Mouse (Mus musculus) heart, postnatal 10 days (tissue): Measurements from ENCODE around the gene Gnb5. TPM values are rescaled to one million over a fixed set of nuclear protein-coding genes. Genes with fewer than 3 reads are reported as not detected.
"Not testable (repeated sequence)": the region's sequence is repeated elsewhere in the genome, so short reads cannot be mapped to it uniquely, and the experiment has no call there.

Source experiments
- DNase-seq, 2 experiments: peaks; one replicate each; pipeline ENCODE4 v3.0.0; 2021
- intact Hi-C: fragments of 180-260 bp; cut with DNase I; formaldehyde crosslinking; loops from one replicate; pipeline ENCODE4 v1.15.1; 2025
- total RNA-seq, 2 experiments: library from RNA; stranded (reverse); gene quantifications; 2 replicates each; pipeline ENCODE4 v1.2.3; 2021

Gnb5 gene
- total RNA-seq, 2 experiments from 2014 or later = 32.8 to 33.3 TPM

DNA sequence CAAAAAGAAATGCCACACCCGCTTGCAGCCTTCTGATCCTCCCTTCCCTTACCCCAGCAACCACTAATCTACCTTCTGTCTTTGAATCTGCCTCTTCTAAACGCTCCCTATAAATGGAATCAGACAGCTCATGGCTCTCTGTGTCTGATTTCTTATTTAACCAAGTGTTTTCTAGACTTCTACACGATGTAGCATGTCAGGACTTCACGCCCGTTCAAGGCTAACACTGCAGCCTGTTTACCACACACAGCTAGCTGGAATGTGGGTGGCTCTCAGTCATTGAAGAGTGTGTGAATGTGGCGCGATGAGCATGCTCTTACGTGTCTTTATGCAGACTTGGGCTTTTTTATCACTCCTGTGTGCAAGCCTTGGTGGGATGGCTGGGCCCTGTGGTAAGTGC is 47.0 kb downstream of the Gnb5 start:
- DNase-seq = no peak
- intact Hi-C loops = no loop called here

DNA sequence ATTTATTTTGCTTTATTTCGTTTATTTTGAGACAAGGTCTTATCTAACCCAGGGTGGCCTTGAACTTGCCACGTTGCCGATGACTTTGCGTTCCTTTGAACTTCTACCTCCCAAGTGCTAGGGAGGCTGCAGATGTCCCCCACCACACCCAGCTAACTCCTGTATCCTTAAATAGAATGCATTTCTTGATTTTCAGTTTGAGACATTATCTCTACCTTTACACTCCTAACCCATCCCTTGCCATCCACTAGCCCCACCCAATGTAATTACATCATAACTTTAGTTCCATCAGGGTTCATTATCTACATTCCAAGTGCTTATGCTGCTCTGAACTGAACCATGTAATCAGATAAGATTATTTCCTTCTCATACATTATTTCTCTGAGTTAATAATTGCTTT is 49.7 kb downstream of the Gnb5 start:
- intact Hi-C loops = no loop called here
- no peak for DNase-seq

DNA sequence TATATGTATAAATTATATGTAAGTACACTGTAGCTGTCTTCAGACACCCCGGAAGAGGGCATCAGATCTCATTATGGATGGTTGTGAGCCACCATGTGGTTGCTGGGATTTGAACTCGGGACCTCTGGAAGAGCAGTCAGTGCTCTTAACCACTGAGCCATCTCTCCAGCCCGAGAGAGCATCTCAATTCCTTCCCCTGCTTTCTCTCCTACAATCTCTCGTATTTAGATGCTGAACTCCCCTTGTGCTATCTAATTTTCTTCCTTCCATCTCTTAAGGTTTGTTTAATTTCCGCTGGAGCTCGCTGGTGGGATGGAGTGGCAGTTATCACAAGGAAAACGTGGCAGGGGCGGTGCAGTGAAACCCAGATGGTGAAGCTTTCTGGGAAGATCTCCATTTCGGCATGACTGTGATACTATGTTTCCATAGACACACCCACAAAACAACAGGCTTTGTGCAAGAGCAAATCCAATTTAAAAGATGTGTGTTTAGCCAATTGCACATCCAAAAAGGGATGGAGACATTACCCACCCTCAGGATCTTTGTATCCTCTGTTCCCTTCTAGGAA is 51.1 kb downstream of the Gnb5 start:
- DNase-seq = peak; percentile 5 to 15
- intact Hi-C loops = no loop called here

DNA sequence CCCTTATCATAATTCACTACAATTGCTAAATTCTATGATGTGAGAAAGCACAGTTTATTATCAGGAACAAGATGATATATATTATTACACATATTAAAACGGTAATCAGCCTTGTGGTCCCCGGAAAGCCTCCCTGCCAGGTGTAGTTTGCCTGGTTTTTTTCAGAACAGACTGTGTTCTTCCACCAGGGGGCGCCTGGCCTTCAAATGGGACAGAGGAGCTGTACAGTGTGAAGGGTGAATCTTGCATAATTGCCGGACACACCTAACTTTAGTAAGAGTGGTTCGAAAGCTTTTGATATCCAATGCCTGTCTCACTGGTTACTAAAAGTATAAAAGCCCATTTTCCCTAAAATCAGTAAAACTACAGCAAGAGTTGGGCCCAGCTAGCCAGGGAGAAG is 55.6 kb downstream of the Gnb5 start:
- intact Hi-C loops = loop anchor here (1.0 to 5.0 kb wide), 4 partner anchors 73 to 221 kb away; no protein-coding TSS in a partner anchor
- peak; percentile 79 to 92 for DNase-seq

DNA sequence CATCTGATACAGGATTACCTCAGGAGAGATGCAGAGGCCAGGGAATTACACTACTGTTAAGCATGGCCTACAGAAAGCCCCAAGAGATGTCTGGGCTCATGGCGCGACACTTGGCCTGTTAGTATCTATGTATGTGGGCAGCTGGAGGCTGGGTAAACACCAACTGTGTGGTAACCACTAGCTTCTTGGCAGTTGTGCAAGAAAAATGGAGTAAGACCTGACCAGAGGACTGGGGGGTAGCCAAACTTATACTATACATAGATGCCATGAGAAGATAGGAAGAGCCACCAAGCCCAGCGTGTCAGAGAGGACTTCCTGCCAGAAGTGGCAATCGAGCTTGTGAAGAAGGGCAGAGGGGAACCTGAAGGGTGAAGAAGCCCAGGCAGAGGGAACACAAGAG is 56.1 kb downstream of the Gnb5 start:
- DNase-seq = no peak
- intact Hi-C loops = loop anchor here (5.0 kb wide), 1 partner anchor 220 kb away; no protein-coding TSS in a partner anchor

DNA sequence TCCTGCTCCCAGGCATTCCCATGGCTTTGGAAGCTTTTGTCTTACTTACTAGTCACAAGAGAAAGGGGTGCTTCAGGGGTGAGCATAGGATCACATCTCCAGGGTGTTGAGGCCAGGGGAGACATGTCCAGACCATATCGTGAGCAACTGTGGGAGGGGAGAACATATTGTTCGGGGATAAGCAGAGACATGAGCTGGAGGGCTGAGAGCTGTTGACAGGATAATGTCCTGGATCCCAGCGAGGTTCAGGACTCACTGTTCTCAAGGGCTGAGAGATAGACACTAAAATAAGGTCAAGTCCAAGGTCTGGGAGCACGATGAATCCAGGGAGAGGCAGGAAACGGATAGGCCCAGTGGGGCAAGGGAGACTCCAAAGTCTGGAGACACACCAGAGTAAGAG is 56.9 kb downstream of the Gnb5 start:
- intact Hi-C loops = loop anchor here (5.0 kb wide), 1 partner anchor 219 kb away; no protein-coding TSS in a partner anchor
- peak in 1 of 2 experiments; percentile 7 for DNase-seq

DNA sequence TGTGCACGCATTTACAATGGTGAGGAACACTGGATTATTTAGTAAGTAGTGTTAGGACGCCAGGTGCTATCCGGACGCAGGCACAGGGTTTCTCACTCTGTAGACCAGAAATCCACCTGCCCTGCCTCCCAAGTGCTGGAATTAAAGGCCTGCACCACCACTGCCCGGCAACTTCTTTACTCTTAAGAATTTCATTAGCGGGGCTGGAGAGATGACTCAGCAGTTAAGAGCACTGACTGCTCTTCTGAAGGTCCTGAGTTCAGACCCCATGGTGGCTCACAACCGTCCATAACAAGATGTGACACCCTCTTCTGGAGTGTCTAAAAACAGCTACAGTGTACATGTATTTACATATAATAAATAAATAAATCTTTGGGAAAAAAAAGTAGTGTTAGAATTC is 57.6 kb downstream of the Gnb5 start:
- intact Hi-C loops = loop anchor here (5.0 kb wide), 1 partner anchor 219 kb away; no protein-coding TSS in a partner anchor
- not testable (repeated sequence) for DNase-seq

DNA sequence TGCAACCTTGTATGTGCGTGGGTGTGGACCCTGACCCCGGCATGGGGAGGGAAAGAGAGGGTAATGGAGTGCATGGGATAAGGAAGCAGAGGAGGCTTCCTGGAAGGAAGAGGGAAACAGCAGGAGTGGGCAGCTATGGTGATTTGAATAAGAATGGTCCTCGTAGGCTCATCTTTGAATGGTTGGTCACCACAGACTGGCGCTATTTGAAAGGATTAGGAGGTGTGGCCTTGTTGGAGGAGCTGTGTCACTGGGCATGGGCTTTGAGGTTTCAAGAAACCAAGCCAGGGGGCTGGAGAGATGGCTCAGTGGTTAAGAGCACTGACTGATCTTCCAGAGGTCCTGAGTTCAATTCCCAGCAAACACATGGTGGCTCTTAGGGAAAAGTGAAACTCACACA is 59.1 kb downstream of the Gnb5 start:
- intact Hi-C loops = no loop called here
- DNase-seq = no peak

DNA sequence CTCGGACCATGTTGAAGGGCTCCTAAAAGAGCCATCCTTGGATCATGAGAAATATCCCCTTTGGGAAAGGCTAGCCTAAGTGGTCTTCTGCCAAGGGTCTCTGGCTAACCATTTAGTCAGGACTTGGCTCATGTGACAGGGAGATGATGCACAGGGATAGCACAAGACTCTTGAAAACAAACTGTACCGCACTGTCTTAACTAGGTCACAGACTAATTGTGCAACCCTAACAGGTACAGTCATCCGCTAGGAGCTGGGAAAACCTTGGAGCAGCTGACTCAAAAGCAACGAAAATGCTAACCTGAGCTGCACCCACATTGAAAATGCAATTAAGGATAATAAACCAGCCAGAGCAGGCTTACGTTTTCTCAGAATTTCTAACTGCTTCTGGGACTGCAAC is 60.1 kb downstream of the Gnb5 start:
- DNase-seq = no peak
- intact Hi-C loops = no loop called here

DNA sequence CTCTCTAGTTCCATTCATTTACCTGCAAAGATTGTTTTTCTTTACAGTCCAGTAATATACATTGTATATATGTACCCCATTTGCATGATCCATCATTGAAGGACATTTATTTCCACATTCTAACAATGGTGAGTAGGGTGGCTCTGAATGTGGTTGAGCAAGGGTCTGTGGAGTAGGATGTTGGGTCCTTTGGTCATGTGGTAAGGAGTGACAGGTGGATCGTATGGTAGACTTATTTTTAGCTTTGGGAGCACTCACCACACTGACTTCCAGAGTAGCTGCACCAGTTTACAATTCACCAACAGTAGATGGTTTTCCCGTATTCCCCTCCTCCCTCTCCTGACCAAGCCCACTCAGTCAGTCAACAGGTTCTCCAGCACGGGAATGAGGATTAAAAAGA is 62.7 kb downstream of the Gnb5 start:
- DNase-seq = no peak
- intact Hi-C loops = no loop called here

DNA sequence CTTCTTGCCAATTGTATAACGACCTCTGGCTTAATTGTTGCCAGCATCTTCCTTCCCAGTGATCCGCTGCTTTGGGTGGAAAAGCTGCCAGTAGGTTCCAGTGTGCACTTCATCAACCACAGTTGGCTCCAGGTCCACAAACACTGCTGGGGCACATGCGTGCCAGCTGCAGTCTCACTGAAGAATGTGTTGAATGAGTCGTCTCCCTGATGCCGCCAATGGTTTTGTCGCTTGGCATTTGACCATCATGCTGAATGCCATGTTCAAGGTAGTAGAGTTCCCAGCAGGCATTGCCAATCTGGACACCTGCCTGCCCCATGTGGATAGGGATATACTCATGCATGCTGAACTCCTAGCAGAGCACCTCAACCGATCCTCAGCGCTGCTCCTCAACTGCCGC is 69.5 kb downstream of the Gnb5 start:
- DNase-seq = peak; percentile 13 to 37
- intact Hi-C loops = no loop called here

DNA sequence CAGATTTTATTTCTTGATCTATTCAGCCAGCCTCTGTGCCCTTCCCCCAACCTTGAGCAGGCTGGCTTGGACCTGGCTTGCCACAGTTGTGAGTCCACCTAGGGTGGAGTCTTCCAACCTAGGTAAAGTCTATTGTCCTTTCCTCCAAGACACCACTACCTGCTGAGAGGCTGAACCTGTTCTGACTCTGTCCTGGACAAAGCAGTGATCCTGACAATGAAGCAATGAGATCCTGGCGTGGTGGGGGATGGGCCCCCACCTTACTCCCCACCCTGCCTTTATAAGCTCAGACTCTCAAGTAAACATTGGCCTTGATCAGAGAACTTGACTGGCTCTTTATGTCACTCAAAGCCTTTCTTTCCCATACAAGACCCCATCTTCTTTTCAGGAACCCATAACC is 70.3 kb downstream of the Gnb5 start:
- intact Hi-C loops = no loop called here
- DNase-seq = no peak

DNA sequence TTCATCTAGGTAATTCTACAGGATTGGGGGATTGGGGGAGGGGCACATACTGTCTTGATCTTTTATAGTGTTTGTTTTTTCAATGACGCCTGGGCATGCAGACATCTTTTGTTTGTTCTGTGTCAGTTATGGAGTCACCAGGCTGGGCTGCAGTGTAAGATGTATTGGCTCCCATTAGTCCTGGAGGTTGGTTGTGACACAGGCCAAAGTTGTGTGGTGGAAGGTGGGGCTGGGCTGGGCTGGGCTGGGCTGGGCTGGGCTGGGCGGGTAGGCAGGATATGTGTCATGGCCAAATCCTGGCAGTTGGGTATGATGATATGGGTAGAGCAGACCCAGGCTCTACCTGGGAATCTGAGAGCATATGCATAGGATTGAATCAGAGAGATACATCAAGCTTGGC is 72.7 kb downstream of the Gnb5 start:
- intact Hi-C loops = no loop called here
- DNase-seq = no peak

DNA sequence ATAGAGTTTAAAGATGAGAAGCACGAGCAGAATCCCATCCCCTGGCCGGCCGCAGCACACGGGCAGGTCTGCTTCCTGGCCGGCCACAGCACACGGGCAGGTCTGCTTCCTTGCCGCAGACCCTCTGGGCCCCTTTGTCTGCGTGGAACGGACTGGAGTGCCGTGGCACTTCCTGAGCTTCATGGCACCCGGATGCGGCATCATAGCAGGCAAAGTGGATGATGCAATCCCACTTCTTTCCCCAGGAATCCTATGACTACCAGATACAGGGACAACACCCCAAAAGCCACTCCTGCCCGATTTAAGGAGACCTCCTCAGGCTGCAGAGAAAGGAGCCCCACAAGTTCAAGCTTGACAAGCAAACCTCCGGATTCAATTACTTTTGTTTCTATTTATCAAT is 76.7 kb downstream of the Gnb5 start:
- intact Hi-C loops = no loop called here
- no peak for DNase-seq

DNA sequence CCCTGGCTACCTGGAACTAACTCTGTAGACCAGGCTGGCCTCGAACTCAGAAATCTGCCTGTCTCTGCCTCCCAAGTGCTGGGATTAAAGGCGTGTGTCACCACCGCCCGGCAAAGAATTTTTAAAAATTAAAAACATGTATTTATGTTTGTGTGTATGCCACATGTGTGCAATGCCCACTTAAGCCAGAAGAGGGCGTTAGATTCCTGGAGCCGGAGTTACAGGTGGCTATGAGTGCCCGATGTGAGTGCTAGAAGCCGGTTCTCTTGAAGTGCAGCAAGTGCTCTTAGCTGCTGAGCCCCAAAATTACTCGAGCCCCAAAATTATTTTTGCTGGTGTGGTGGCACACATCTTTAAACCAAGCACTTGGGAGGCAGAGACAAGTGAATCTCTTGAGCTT is 77.7 kb downstream of the Gnb5 start:
- no peak for DNase-seq
- intact Hi-C loops = no loop called here

DNA sequence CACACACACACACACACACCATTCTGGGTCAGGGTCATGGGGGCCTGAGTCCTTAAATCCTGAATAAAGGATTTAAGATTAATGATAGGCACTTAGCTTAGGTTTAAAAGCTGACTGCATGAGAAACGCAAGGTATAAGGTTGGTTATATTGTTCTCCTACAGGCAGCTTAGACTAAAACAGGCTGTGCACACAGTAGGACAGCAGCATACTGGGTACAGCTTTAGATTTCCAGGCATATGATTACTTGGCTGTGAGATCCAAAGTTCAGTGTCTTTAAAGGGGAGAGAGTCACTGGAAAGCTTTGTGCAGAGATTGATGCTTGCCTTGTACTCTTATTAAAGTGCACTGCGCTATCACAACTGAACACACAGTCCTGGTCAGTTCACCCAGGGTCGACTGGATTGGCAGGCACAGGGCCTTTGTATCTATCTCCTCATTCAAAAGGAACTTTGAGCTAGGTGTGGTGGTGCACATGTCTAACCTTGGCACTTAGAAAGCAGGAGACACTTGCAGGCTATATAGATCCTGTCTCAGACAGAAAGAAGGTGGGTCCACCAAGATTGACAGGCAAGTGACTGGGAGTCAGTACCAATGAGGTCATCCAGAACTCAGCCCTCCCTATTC is 78.4 kb downstream of the Gnb5 start:
- intact Hi-C loops = no loop called here
- no peak for DNase-seq

DNA sequence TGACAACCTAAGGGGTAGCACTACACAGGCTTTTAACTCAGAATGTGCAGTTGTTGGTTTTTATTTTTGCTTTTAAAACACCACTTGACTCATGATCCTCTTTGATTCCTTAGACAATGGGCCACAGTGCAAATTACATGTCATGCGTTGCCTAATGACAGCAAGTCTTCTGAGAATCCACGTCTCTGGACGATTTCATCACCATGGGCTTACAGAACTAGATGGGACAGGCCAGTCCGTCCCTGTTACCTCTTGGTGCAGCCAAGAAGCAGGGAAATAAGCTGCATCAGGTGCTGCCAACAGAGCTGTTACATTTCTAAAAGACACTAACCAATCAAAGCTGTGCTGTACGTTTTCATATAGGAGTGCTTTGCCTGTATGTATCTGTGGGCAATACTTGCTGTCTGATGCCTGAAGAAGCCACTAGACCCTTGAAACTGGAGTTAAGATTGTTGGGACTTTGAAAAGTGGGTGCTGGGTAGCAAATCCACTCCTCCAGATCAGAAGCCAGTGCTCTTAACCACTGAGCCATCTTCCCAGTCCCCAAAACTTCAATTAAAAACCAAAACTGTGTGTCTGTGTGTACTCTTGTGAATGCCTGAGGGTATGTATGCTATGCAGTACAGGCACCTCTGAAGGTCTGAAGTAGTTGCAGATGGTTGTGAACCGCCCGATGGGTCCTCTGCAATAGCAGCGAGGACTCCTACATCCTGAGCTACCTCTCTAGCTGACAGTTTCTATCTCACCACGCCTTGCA is 79.3 kb downstream of the Gnb5 start:
- DNase-seq = no peak
- intact Hi-C loops = no loop called here

DNA sequence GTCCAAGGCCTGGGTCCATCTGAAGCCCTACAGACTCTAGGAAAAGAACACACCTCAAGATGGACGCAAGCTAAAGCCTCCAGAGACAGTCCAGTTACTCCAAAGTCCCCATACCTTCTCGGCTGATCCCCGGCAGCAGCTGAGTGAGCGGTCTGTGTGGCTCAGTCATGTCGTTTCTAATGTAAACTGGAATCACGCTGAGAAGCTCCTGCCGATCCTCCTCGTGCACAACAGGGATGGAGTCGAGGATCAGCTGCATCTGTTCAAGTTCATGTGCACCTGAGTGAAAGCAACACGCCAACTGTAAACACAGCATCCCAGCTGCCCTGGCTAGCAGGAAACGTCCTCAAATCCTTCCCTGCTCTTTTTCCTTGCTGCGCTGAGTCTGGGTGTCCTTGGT is 87.2 kb downstream of the Gnb5 start:
- intact Hi-C loops = no loop called here

More for the DNA sequence above, 87.2 kb downstream of the Gnb5 start:
- DNase-seq = no peak
